Mouse (Mus musculus): ENCODE data around the gene Ttc4.

Ttc4 gene

GRCm38 (mm10) chr4:106613560-106613959, 65.2 kb downstream of the Ttc4 start:
- DNase-seq: no peak

GRCm38 (mm10) chr4:106613105-106613504, 65.6 kb downstream of the Ttc4 start:
- DNase-seq: no peak
